Mouse (Mus musculus) frontal cortex, postnatal 25 days (tissue): ENCODE measurements around the gene 1700016D06Rik.
A peak's percentile ranks its signal among the peaks of the same experiment; 100 is the strongest.

Experiments
- DNase-seq, 2 experiments: peaks; one replicate each; pipeline ENCODE4 v3.0.0; 2022; ENCODE audit warnings: low spot score in 2 of 2

Gene 1700016D06Rik

DNA sequence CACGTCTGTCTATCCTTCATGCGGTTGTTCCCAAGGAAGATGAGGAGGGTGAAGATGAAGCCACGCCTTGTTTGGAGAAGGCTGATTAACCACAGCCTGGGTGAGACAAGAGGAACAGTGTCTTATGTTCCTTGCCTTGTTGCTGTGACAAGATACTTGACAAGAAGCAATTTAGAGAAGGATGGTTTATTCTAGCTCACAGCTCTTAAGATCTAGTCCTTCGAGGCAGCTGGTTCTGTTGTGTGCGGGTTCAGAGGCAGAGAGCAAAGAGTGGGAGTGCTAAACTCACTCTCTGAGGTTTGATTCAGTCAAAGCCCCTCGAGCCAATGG is at the start of gene 1700016D06Rik:
1700016D06Rik (minus strand) TSS at position 31 of the 330 bp plus-strand sequence.
- no peak for DNase-seq

DNA sequence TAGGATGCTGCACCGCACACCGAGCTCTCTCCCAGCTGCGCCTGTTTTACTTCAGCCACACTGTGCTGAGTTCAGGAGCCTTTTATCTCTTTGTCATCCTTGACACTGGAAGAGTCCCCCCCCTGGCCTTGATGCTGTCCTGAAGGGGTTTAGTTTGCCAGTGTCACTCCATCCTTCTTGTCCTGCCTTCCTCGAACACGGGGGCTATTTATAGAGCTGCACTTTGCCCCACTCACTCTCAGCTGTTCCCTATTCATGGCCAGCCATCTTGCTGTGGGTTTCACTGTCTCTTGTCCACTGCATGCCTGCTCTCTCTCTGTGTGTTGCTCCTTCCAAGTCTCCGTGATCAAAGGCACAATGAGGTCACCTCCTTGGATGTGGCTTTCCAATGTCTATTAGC is 48.6 kb upstream of the 1700016D06Rik start:
- no peak for DNase-seq

DNA sequence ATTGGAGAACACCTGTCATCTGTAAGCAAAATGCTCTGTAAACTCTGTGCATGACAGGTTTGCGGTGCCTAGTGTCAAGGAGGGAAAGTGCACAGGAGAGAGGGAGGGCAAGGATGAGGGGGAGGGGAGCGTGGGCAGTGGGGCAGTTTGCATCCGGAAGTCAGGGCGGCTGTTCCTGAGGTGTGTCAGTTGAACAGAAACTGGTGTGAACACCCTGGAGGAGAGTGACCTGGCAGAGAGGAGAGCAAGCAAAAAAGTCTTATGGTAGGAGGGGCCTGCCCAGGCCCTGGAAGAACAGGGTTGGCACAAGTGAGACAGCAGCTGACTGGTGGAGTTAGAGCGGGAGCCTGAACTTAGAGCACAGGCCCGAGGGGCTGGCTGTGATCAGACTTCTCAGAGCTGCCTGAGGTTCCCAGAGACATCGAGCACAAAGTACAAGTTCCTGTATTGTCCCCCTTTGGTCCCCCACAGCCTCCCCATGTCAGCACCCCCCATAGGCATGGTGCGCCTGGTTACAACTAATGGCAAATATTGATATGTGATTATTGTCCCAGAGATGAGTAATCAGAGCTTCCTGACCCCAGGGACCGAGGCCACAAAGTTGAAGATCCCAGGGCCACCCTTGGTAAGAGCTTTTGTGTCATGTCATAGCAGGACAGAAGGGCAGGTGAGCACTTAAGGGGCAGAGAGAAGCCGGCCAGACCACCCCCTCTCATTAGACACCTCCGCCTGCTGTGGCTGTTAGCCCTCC is 46.2 kb upstream of the 1700016D06Rik start:
- DNase-seq: no peak

DNA sequence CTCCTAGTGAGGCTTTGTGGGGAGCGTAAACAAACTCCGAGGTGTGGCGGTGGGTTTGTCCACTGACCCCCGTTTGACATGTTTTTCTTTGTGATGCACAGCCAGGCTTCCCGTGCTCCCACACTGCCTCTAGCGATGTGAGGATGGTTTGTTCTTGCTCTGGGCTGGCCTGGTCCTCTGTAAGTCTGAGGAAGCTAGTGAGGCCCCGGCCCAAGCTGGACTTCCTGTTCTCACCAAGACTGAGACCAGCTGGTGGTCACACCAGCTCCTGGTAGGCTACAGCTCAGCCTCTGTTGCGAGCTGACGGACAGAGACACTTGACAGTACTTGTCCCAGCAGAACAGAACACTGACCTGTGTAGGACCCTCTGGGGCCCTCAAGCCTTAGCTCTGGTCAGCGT is 42.7 kb upstream of the 1700016D06Rik start:
- DNase-seq: no peak

DNA sequence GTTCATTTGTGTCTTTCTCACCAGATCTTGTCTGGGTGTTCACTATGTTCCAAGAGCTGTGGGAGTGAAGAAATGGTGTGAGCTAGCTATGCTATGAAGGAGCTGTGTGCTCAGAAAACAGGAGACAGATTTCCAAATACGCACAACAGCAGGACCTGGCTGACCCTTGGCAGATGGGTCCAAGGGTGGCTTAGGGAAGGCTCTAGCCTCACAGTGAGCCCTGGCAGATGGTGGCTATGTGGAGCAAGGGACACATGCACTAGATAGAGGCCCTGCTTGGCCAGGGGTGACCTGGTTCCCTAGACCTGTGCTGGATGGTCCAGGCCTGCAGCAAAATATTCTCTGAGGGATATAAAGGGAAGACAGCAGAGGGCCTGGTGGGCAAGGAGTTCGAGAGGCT is 40.0 kb upstream of the 1700016D06Rik start:
- no peak for DNase-seq

DNA sequence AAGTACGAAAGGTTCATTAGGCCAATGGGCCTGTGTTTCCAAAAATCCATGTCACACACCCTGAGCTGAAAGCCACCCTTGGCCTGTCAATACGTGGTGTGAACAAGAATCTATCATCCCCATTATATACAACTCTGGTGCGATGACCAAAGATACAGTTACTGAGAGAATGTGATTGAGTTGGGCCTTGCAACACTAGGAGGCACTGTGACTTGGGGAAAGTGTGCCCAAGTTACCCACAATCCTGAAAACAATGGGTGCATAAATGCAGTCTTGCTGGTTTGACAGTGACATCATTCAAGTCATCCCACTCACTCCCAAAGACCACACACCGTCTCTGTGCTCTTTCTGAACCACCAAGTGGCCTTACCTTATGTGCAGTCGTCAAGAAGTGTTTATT is 38.2 kb upstream of the 1700016D06Rik start:
- no peak for DNase-seq

DNA sequence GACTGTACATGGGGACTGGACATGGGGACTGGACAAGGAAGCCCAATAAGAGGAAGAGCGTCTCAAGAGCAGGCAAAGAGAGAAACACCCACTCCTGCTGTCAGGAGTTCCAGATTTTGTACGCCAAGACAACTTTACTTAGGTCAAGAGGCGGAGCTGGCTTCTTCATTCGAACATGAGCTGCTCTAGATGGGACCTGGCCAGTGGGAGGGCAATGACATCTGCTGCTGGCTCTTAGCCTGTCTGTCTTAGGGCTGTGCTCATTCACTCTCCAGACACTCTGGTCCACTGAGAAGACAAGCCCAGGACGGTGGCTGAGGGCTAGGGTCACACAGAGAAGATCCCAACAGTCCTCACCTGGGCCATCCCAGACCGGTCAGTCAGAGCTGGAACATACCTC is 36.2 kb upstream of the 1700016D06Rik start:
- no peak for DNase-seq

DNA sequence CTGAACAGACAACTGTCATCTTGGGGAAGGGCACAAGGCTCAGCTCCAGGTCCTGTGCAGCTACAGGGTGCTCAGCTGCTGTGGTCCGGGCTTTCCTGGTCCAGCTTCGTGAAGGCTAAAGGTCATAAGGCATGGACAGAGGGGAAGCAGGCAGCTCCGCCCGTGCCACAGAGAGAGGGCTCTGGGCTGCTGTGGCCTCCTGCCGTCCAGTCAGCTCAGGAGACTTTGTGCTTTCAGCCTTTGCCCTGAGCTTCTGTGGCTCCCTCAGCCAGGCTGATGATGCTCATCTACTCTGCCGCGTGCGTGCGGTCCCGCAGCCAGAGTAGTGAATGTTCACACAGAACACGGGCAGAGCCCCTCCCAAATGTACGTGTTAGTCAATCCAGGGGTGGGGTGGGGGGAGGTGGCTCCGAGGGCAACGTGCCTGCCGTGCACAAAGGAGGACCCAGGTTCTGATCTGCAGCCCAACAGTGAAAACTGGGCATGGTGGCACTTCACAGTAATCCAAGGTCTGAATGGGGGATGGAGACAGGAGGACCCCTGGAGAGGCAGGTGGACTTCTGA is 34.9 kb upstream of the 1700016D06Rik start:
- no peak for DNase-seq

DNA sequence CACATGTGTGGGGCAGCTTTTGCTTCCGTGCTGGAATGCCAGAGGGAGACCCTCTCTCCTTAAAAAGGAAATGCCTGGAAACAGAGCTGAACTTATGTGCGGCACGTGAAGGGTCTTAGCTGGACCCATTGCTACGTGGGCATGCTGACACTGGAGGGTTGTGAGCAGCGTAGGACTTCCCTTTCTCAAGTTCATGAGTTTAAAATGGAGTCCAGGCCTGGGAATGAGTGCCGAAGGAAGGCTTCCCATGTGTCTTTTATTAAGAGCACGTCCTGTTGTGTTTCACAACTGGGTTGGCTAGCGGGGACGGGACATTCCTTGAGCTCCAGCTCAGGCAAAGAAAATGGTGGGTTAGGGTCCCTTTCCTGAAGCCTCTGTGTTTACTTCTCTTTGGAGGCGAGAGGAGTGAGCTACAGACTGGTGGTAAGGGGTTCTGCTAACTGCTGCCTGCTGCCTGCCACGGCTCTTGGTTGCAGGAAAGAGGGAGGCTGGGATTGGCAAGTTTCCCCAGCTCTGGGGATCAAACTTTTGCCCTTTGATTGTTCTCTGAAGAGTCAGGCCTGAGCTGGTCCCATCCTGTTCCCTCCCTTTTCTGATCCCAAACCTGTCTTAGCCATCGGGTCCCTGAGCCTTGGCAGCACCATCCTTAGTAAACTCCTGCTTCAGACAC is 29.5 kb upstream of the 1700016D06Rik start:
- DNase-seq: no peak

DNA sequence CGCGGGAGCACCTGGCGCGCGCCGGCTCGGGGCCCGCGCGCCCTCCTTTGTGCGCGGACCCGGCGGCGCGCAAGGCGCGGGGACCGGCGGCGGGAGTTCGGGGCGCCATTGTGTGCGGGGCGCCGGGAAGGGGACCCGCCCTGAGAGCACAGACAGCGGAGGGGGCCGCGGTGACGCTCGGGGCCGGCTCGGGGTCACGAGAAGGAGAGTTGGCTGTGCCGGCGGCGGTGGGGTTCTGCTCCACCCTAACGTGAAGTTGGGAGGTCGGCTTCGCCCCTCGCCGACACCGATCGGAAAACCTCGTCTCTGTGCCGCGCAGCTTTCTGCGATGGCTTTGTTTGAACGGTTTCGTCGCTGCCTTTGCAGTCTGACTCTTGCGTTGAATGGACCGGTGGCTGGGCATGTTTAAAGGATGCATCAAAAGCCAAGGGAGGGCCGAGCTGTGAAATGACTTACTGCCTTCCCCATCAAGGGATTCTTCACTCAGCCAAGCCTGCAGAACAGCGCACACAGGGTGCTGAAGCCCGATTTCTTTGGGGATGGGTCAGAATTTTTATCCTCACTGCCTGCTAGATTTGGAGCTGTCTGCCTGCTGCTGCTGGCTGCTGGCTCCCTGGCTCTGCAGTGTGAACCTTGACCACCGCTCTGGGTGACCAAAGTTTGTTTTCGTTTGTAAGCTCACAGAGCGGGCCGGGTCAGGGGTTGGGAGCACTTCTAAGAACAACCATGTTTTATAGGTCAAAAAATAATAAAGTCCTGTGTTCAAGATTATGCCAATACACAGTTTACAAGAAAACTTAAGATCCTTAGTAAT is 27.8 kb upstream of the 1700016D06Rik start:
- DNase-seq: peak; percentile 25 to 29

DNA sequence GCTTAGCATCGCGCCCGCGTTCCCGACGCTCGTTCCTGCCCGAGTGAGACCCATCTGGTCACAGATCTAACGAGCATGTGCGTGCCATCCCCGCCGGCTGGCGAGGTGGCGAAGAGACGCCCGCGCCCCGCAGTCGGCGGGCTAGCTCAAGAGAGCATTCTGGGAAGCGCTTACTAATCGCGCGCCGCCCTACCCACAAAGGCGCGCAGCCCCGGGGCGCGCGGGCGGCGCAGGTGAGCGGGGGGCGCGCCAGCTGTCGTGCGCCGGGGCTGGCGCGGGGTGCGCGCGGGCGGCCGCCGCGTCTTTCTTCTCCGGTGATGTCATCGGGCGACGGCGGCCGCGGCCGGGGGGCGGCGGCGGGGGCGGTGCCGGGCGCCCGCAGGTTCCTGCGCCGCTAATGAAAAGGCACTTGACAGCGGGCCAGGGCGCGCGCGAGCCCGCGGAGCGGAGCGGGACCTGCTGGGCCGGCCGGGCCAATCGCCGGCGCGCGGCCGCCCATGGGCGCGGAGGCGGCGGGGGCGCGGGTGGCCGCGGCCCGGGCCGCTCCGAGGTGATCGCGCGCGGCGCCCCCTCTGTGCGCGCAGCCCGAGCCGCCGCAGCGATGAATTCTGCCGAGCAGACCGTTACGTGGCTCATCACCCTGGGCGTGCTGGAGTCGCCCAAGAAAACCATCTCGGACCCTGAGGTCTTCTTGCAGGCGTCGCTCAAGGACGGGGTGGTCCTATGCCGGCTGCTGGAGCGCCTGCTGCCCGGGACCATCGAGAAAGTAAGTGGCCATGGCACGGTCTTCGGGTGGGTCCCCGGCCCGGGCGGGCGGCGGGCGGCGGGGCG is 27.0 kb upstream of the 1700016D06Rik start, which contains the start of gene Arhgef7:
Arhgef7 (plus strand) TSS at position 71 of the 831 bp plus-strand sequence.
- peak; percentile 36 to 58 for DNase-seq

DNA sequence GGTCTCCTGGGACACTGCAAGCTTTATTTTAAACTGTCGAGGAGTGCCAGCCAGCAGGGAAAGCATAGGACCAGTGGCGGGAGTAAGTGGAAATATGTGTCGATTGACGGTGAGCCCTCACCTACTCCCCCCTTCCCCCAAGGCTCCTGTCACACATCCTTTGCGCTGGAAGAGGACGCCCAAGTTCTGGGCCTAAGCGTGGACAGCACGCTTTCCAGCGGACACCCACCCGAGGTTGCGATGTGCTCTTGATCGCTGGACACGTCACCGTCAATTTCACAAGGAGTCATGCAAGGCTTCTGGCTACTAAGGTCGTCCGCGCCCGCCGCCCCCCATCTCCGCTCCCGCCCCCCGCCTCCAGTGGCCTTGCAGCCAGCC is 26.4 kb upstream of the 1700016D06Rik start:
- DNase-seq: no peak

DNA sequence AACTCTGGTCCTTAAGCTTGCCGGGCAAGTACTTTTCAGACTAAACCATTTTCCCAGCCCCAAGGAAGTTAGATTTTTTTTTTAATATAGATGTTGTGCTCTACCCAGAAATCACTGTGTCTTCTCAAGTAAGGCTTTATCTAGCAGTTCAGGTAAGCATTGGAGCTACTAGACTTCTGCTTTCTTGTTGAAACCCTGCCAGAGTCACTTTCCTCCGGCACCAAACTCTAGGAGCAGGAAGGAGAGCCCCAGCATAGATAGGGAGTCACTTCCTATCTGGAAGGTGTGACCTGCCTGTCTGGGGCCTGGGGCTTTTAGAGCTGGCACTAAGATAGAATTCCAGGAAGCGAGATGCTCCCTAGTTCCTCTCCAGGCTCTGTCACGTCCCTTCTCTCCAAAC is 16.3 kb upstream of the 1700016D06Rik start:
- DNase-seq: no peak

DNA sequence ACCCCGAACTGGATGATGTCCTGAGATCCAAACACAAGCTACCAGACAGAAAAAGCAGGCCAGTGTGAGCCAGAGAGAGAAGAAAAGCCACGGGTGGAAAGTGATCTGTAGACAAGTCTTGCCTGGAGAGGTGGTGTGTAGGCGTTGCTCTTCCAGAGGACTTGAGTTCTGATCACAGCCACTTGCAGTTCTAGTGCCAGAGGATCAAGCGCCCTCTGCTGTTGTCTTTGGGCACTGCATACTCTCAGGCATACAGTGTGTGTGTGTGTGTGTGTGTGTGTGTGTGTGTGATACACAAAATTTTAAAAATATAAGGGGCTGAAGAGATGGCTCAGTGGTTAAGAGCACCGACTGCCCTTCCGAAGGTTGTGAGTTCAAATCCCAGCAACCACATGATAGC is 11.4 kb upstream of the 1700016D06Rik start:
- DNase-seq: no peak

DNA sequence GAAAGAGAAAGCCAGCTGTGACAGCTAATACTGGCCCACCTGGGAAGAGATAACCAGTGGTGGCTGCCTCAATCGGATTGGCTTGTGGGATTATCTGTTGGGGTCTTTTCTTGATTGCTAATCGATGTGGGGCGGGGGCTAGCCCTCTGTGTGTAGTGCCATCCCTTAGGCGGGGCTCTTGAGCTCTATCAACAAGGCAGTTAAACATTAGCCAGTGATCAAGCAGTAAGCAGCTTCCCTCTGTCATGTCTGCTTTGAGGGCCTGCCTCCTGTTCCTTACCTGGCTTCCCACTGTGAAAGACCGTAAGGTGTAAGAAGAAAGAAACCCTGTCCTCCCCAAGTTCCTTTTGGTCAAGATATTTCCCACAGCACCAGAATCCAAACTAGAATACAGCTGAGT is 9.6 kb upstream of the 1700016D06Rik start:
- no peak for DNase-seq

DNA sequence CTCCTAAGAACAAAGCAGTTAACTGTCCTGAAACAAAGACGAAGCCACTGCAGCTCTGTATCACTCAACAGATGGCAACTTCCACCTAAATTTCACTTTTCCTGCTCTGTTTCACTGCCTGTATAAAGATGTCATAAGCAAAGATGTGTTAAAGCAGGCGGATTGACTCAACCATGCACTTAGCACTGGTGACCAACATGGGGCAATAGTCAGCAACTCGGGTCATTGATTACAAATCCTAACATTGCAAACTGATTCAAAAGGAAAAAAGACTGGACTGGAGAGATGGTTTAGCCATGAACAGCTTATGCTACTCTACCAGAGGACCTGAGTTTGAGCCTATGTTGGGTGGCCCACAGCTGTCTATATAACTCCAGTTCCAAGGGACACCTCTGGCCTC is 8.7 kb upstream of the 1700016D06Rik start:
- DNase-seq: no peak

DNA sequence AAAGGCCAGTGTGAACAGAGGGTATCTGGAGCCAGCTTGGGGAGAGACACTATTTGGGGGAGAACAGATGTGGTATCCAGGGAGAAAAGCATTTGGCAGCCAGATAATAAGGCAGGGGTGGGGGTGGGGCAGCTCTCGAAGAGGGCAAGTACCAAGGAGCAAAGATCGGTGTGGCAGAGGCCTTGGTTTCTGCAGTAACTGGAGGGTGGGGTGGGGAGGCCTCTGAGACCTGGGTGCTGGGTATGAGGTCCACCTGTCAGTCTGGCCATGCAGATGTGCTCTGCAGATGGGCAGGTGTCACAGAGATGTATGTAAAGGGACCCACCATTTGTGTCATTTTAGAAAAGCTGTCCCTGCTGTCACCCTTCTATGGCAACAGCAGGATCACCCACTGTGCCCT is 8.0 kb upstream of the 1700016D06Rik start:
- no peak for DNase-seq

DNA sequence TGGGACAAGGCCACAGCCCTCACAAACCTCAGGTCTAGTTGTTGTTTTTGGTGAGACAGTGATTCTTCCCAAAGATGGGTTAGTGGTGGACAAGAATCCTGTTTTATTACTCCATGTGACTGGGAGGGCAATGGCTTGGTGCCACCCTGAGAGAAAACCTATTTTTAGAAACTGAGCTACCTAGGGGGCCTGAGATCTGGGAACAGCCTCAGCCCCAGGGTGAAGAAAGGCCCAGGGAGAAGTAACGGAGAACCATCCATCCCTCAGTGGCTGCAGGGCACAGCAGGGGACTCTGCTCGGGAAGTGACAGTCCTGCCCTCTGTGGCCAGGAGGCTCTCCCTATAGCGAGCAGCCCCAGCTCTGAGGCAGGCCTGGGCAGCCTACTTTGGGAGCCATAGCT is 6.8 kb upstream of the 1700016D06Rik start:
- DNase-seq: no peak

DNA sequence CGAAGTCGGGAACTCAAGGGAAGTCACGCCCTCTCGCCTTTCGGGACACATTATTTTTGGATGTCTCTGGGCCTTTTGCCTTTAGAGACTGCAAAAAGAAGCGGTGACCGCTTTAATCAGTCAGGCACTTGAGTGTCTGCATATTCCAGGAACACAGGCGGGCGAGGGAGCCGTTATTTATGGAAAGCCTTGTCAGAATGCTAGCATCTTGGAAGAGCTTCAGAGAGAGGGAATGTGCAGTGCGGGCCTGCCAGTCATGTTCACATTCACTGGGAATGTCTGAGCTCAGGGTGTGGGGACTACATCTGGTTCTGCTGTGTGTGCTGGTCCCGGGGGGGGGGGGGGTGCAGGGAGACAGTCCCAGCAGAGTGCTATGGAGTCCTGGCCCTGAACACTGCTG is 5.0 kb upstream of the 1700016D06Rik start:
- DNase-seq: peak in 1 of 2 experiments; percentile 23

DNA sequence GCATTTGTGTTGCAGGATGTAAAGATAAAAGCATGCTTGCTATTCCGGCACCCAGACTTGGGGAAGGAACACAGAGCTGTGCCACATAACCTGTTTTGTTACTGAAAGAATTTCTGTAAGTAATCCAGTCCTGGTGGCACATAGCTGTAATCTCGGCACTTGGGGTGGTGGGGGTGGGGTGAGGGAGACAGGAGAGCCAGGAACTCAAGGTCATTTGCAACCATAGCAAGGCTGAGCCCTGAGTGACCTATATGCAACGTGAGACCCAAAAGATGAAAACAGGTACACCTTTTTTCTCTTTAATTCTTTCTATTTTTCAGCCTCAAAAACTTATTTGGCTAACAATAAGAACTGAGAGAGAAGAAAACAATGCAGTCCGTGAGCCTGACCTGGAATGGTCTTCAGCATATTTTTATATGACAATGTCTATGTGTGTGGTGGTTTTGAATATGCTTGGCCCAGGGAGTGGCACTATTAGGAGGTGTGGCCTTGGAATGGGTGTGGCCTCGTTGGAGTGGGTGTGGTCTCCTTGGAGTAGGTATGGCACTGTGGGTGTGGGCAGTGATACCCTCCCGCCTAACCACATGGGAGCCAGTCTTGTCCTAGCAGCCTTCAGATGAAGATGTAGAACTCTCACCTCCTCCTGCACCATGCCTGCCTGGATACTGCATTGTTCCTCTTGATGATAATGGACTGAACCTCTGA is 4.0 kb upstream of the 1700016D06Rik start:
- no peak for DNase-seq

DNA sequence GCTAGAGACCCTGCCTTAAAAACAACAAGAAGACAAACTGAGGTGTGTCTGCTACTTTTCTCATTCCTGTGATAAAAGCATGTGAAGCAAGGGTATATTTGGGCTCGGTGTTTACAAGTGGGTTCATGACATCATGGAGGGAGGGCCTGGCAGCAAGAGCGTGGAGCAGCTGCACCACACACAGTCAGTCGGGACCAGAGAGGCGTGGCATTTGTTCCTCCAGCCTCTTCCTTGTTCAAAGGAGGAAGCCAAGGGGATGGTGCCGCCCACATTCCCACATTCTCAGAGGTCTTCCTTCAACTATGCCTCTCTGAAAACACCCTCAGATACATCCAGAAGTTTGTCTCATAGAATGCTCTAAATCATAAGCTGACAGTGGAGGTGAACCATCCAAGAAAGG is 2.9 kb upstream of the 1700016D06Rik start:
- no peak for DNase-seq
